Mouse (Mus musculus): ENCODE results near the gene Krt90.

The Krt90 gene

DNA sequence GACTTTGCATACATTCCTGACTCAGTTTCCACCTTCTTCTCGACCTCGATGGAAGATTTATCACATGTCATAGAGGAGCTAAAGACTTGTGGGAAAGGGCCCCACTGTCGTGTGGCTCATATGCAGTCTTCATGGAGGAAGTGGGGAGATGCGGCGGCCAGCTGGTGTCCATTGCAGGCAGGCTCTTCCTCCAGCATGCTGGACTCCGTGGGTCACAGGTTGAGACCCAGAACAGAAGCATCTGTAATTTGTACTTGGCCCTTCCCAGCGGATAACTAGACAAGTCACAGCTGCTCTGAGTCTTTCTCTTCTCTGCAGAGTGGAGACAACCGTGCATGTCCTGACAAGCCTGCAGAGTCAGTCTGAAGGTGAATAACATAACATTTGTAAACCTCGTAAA lies 54.5 kb downstream of the Krt90 start:
- DNase-seq, result peak; percentile 39

DNA sequence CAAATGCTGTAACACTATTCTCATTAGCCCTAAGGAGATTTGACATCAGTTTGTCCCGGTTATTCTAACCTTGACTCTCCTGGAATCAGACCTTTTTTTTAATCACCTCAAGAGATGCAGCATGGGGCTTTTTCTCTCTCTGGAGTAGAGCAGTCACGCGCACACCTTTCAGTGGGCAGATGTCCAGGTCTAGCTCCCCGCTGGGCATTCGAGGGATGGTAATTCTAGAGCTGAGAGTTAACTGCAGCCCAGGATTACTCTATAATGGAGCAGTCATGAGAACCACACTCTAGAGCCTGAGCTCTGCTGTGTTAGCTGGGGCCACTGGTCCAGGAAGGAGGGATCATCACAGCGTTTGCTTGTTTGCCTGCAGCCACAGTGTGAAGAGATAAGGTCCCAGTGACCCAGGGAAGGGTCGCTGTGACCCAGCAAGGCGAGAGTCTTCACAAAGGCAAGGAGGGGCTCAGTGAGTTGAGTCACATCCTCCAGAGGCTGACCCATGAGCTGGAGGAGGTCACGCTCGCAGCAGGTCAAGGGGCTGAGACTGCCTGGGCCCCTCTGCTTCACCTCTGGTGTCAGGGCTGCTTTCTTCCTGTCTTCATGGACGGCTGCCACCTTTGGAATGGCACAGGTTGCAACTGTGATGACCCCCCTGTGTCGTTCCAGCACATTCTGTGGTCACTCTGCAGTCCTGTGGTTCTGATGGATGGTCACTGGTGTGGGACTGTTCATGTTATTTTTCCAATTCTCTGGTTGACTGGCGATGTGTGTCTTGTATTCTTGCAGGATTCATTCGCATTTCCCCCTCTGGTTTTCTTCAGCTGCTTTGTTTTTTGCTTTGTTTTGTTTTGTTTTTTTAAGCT lies 55.6 kb downstream of the Krt90 start:
- peak; percentile 10 for DNase-seq
